Mouse (Mus musculus): ENCODE data around the gene Wars2.

The Wars2 gene

DNA sequence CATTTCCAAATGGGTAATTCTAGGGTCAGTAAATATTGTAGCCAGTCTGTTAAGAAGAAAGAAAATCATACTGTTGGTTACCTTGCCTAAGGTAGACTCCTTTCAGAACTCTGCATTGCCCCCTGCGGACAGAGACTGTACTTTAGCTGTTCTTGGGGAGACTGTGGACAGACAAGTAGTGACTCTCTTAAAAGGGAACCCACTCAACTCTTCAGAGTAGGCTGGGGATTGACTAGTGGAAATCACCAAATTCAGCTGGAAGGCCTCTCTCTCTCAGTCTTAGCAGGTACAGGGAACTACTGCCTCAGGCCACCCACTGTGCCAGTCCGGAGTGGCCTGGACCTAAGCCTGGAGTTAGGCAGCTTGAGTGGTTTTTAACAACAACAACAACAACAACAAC lies 121.1 kb downstream of the Wars2 start:
- in situ Hi-C loops (cut with MboI, MseI): no loop called here

DNA sequence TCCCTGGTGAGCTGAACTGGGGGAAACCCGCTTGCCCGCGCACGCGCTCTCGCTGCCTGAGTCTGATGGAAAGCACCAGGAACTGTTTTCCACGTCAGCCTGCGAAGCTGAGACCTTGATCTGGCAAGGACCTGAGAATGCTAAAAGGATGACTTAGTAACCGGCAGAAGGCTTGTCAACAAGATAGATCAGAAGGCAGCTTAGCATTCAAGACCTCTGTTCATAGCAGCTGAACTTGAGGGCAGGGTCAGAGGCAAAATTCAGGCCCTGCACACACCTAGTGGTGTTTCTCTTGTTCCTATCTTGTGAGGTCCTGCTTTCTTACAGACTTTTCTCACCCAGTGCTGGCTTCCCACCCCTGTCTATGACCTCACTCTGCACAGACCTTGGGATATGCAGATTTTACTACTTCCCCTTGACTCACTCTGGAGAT lies 122.6 kb downstream of the Wars2 start:
- in situ Hi-C loops (cut with MboI, MseI): no loop called here

DNA sequence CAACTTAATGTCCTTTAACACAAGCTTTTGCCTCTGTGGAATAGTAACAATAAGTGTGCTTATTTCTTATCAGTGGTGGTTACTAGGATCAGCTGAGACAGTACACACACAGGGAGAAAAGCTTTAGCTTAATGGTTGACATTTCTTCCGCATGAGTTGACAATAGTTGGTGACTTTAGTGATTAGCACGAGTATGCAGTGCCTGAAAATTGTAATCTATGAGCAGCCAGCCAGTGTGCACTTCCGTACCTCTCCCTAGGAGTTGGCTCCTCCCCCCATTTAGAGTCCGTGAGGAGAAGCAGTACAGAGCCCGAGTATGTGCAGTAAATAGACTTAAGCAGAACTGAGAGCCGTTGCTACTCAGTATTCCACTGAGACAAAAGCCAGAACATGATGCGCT lies 123.8 kb downstream of the Wars2 start:
- in situ Hi-C loops (cut with MboI, MseI): no loop called here

DNA sequence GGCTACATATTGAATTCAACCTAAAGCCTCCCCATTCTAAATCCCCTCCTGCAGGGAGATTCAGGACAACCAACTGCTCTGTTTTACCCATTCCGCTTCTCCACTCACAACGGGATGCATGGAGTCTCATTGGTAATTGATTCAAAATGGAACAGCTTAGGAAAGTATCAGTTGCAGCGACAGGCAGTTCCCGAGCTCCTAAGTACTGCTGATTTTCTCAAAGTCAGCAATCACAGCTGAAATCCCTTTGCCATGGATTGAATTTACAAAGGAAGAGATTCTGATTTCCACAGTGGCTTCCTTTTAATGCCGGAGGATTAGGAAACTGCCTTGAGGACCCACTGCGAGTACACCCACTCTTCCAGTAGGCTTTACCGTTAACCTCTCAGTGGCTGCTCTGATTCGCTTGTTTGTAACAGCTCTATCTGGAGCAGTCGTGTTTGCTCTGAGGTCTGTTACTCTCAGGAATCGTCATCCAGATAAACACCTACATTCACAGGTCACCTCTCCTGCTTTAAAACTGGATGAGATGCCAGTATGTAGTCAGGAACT lies 126.0 kb downstream of the Wars2 start:
- in situ Hi-C loops (cut with MboI, MseI): no loop called here

DNA sequence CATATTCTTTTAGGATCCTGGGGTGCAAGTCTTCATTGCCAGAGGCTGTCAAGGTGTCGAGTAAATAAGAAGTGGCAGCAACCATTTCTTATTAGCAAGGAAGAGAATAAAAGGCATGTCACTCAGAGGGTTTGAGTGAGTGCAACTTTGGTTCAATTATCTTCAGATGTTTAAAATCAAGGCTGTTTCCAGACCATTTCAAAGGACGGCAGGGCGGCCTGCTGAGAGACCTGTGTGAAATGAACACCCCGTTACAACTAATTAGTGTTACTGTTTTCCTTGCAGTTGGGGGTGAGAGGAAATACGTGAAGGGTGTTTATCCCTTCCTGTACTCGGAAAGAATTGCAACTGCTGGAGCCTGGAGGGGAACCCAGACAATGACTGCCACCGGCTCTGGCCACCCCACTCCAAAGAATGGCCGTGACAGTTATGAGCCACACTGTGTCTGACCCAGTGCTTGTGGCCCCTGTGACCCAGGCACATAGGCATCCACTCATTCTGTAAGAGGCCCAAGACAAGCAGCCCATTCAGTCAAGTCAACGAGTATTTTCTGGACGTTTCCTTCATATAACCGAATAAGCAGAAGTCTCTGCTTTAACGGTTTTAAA lies 137.2 kb downstream of the Wars2 start:
- in situ Hi-C loops (cut with MboI, MseI): no loop called here

DNA sequence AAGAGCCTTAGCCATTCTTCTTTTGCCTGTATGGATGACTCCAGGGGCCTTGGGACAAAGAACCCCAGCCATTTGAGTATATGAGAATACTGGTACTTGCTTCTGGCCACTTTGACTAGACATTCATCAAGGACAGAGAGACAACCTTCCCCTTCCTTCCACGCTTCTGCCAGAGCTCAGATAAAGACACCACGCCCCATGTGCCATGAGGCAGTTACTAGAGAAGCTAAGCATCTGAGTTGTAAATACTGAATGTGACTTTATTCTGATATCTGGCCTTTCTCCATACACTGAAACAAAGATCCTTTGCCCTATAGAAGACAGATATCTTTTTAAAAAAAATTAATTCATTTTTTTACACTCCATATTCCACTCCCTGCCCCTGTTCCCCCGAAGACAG lies 138.8 kb downstream of the Wars2 start:
- in situ Hi-C loops (cut with MboI, MseI): no loop called here

DNA sequence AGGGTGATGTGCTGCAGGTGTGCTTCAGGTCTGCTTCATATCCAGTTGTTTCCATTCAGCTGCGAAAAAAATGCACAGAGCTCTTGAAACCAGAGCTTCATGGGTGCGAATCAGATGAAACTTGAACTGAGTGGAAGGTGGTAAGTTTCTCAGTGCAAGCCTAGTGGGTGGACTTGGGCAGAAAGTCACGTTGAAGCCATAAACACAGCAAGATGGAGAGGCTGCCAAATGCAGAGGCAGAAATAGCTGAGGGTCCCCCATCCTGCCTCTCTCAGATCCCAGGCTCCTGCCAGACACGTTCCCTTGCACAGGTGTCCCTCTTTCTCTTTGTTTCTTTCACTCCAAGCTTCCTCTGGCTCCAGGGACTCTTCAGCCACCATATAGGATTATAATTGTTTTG lies 140.6 kb downstream of the Wars2 start:
- in situ Hi-C loops (cut with MboI, MseI): no loop called here

DNA sequence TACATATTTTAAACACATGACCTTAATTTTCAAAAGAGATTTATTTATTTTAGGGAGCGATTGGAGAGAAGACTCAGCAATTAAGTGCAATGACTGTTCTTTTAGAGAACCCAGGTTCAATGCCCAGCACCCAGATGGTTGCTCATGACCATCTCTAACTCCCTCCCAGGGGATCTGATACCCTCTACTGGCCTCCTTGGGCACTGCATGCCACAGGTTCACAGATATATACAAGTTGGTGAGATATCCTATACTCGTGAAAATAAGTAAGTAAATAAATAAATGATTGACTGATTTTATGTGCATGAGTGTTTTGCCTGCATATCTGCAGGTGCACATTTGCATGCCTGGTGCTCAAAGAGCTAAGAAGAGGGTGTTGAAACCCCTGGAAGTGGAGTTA lies 147.4 kb downstream of the Wars2 start:
- in situ Hi-C loops (cut with MboI, MseI): no loop called here
